Mouse (Mus musculus): ENCODE measurements around the gene Ppp1r27. TPM values are rescaled to one million over a fixed set of nuclear protein-coding genes. Genes with fewer than 3 reads are reported as not detected.

The Ppp1r27 gene
- total RNA-seq, 2 experiments from 2014 or later: 0.67 TPM; not detected in 1

DNA sequence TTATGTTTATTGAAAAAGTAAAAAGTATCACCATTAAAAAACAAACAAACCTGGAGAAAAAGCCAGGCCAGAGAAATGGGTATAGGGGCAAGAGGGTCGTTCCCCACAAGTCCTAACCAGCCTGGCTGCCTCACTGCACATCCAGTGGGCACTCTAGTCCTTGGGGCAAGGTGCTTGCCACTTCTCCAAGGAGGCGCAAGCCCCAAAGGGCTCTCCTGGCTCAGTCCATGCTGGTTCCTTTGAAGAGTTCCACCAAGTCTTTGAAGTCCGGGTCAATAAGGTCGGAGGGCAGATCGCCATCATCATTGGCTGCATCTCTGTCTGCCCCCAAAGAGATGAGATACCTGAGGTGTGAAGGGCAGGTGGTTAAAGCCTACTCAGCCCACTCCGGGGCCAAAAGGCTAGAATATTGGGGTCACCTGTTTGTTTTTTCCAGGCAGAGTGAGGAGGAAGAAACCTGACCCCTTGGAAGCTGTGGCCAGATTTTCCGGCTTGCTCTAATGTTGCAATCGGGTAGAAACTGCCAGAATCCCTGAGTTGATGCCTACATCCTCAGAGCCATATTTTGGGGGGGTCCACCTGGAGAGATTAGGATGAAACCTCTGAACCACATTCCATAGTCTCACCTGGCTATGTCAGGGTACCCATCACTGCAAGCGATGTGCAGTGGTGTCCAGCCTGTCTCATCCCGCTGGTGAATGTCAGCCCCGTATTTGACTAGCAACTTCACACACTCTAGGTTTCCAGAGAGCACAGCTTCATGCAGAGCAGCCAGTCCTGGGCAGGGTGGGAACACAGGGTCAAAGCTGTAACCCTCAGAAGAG is 734 bp downstream of the Ppp1r27 start:
- intact Hi-C loops (cut with DNase I): loop anchor here (2.0 kb wide), 3 partner anchors 21 to 59 kb away; partner anchors contain the start of gene Slc25a10
- DNase-seq: no peak

DNA sequence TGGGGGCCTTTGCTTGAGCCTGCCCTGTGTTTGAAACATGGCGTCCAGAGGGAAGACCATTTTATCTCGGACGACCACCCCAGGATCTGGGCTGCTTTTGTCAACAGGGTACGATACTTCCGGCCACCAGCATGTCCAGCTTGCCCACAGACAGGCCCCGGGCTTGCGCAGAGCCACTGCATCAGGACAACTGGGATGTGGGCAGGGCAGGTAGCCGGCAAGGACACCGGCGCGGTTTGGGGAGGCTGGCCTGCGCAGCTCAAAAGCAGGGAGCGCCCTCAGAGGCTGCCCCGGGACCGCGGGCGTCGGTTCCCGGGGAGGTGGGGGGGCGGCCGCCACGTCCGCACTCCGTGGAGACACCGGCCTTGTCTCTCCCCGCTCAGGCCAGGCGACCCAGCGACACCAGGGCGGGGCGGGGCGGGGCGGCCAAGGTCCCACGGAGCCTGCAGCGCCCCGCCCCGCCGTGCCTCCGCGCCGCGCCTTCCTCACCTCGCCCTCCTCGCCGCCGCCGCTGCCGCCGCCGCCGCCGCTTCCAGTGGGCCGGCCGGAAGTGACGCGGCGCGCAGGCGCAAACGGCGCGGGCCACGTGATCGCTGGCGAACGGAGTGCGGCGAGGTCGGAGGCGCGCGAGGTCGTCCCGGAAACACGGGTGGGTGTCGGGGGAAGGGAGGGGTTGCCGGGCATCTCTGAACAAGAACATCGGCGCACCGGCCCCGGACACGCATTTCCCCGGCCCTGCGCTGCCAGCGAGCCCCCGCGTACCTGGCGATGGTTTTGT is 1.6 kb downstream of the Ppp1r27 start, which contains the start of gene Mcrip1:
Gene Mcrip1 (minus strand): TSS at position 560 of the 778 bp plus-strand sequence.
- peak; percentile 96 to 97 for DNase-seq
- intact Hi-C loops (cut with DNase I): loop anchor here (2.0 kb wide), 1 partner anchor 31 kb away; no protein-coding TSS in a partner anchor

DNA sequence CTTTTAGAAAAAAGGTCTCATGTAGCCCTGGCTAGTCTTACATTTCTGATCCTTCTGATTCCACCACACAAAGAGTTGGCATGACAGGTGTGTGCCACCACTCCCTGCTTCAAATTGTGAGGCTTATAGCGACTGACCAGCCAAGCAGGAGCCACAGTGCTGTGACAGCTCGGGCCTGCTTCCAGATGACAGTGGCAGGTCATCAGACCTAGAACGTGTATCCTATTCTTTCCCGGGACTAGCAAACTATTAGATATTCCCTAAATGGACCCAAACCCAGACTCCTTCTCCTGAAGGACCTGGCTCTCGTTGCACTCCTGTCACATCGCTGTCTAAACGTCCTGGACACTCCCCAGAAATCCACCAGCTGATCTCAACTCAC is 2.2 kb downstream of the Ppp1r27 start:
- intact Hi-C loops (cut with DNase I): loop anchor here (2.0 kb wide), 1 partner anchor 30 kb away; no protein-coding TSS in a partner anchor
- DNase-seq: no peak

DNA sequence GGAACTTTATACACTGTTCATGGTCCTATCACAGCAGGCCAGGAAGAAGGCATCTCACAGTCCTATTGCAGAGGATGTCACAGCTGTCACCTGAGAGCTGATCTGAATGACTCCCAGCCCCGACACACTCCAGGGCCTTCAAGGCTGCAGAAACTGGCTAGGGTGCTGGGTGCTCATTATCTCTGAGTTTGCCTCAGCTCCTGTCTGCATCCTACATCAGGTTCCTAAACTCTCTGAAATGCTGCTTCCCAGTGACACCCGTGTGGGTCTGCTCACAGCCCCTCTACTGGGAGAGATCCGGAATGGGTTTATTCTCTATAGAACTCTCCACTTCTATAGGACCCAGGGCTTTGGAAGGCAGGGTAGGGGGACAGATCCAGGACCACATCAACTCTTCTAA is 2.7 kb downstream of the Ppp1r27 start:
- intact Hi-C loops (cut with DNase I): loop anchor here (2.0 kb wide), 1 partner anchor 29 kb away; no protein-coding TSS in a partner anchor
- no peak for DNase-seq

DNA sequence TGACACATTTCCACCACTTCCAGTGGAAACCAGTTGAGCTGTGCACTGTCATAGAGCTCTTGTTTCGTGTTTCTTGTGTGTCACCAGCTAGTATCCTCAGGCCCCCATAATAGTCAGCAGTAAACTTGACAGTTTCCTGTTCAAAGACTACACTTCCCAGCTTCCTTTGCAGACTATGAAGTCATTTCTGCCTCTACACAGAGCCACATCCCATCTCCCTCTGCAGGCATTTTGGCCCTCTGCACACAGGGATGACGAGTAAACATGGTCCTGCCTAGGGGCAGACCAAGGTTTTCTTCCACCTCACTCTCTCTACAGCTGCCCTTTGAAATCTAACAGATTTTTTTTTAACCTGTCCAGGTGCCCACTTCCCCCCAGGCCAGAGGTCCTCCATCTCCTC is 3.5 kb downstream of the Ppp1r27 start:
- DNase-seq: no peak
- intact Hi-C loops (cut with DNase I): no loop called here

DNA sequence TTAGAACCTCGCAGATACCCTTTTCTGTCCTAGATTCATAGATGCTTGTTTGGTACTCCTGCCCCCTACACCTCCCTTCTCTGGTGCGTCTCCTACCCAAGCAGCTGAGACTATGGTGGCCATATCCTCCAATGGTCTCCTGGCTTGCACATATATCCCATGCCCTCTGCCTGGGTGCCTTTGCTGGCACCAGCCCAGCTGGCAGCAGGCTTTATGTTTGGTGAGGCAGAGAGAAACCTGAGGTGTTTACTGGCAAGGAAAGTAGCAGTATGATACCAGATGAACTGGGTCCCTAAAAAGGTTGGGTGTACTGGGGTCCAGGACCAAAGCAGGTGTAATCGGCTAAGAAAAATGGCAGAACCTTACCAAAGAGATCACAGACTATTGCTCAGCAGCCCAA is 5.0 kb downstream of the Ppp1r27 start:
- DNase-seq: no peak
- intact Hi-C loops (cut with DNase I): no loop called here

DNA sequence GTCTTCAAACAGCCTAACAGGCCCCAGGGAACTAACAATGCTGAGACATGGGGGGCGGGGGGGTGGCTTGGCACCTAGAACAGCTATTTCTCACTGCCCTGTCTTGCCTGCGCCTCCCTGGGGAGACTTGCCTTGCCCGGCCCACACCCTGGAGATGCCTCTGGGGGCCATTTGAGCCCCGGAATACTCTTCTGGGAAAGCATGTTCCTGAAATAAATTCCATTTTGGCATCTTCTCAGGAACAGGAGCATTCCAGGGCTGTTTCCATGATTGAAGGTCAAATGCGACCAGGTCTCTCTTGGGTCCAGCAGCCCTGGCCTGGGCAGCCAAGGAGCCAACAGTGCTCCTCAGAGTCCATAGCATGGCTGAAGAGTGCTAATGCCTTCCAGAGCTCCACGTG is 8.6 kb downstream of the Ppp1r27 start:
- intact Hi-C loops (cut with DNase I): no loop called here
- no peak for DNase-seq

DNA sequence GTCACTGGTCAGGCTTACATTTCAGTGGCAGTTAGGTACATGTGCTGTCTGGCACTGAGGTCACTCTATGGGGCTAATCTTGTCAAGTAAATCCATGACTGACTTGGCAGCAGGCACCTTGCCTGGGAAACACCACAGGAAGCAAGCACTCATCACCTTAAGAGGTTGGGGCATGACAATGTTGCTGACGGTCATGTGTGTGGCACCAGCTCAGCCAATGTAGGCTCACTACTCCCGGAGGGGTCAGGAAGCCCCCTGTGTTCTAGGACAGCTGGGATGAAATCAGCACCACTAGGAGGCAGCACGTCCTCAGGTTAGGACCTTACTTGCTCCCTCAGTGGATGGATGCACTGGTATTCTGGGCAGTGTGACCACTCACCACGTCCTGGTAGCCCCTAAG is 9.0 kb downstream of the Ppp1r27 start:
- DNase-seq: peak; percentile 41 to 55
- intact Hi-C loops (cut with DNase I): no loop called here

DNA sequence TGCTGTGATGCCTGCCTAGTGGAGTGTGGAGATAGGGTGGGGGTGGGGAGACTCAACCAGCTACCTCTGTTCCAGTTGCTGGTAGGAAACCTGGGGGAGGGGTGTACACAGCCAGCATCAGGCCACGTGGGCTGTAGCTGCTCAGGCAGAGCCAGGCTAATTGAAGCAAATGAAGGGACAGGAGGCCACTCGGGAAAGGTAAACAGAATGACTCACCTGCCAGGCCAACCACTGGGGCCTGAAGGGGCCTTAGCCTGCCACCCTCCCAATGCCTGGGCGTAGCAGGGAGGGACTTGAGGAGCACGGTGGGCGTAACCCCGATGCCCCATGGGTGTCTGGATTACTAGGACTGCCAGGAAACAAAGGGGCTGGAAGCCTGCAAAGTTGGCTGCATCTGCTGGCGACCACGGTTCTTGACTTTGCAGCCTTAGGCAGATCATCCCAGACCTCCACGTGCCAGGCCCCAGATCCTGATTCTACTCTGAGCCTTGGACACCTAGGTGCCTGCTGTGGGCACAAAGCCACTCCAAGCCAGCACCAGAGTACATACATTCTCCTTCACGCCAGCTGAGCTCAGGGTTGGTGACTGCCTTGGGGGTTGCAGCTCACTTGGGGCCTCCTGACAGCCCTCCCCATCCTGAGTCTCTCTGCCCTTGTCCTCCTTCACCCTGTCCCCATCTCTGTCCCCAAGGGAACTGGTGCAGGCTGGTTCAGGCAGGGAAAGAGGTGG is 11.5 kb downstream of the Ppp1r27 start:
- DNase-seq: no peak
- intact Hi-C loops (cut with DNase I): no loop called here

DNA sequence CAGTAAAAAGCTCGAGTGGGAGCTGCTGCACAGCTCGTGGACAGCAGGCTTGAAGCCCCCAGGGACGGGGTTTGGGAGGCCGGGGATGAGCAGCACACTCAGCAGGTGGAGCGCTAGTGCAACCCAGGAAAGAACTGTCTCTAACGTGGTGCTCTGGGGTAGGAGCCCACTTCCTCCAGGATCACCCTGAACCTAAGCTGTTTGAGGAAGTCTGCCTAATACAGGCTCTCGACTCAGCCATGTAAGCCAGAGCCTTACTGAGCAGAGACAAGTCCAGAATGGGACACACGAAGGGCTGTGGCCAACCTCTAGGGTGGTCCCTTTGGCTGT is 12.0 kb downstream of the Ppp1r27 start:
- DNase-seq: no peak
- intact Hi-C loops (cut with DNase I): no loop called here

DNA sequence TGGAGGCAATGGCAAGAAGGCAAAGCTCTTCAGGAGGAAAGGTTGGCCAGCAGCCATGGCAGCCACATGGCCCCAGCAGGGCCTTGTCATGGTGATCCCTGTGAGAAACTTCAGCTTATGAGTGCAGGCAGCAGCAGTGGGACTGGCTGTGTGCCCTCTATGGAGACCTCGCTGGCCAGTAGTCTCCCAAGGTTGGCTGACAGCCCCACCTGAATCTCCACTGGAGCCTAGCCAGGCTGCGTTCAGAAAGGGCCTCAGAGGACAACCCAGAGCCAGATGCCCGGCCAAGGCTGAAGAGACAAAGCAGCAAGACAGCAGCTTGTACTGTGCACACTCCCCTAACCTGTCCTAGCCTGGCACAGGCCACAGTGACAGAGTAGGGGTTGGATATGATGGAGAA is 12.4 kb downstream of the Ppp1r27 start:
- intact Hi-C loops (cut with DNase I): no loop called here
- DNase-seq: peak; percentile 66 to 80

DNA sequence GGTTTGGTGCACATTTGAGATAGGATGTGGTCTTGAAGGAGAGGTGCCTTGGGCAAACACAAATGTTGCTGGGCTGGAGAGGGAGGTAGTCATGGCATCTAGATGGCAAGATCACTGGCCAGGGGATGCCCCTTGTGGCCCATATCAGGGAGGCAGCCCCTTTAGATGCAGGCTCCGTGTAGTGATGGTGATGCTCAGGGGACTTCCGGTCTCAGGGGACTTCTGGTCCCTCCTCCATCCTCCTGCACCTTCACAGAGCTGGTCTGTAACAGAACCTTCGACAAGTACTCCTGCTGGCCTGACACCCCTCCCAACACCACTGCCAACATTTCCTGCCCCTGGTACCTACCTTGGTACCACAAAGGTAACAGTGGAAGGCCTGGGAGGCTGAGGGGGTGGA is 15.1 kb downstream of the Ppp1r27 start:
- DNase-seq: no peak
- intact Hi-C loops (cut with DNase I): no loop called here

DNA sequence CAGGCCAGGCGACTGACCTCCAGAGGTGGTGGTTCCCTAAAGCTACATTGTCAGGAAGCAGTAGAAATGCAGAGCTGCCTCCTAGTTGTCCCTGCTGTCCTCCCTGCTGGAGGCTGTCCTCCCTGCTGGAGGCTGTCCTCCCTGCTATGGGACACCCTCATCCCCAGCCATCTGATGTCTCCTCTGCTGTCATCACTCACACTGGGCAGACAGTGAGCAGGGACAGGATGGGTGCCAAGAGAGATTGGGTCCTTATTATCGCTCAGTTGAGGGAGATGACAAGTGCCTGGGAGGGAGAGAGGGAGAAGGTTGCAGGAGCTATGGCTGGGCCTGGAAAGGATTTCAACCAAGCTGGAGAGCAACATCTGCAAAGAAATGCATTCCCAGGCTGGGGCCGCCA is 15.8 kb downstream of the Ppp1r27 start:
- intact Hi-C loops (cut with DNase I): no loop called here
- no peak for DNase-seq

DNA sequence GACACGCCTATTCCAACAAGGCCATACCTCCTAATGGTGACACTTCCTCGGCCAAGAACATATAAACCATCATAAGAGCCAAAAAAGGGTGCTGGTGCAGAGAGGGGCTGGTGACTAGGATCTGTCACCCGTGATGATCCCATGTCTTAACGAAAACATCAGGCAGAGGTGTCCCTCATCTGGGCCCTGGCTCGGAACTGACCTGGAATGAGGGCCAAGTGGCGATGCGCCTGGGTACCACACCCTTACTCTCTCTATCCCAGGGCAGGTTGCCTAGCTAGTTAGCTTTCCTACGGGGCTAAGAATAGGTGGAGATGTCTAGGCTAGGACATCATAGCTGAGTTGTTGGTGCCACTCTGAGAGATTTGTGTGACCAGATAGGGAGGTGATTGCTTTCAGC is 16.8 kb downstream of the Ppp1r27 start:
- DNase-seq: no peak
- intact Hi-C loops (cut with DNase I): no loop called here

DNA sequence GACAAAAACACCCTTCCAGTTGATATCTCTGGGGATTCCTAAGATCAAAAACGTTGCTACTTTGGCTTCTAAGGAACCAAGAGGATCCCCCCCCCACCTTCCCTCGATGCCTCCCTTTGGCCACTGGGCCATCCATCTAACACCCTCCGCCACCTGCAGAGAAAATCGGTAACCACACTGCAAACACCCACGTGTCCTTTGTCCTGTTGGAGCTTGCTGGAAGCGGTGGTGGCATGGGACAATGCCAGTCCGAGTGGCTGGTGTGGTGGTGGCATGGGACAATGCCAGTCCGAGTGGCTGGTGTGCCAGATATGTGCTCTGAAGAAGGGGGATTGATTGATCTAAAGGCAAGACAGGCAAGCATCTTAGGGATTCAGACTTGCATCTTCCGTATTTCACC is 19.3 kb downstream of the Ppp1r27 start:
- intact Hi-C loops (cut with DNase I): no loop called here
- DNase-seq: no peak

DNA sequence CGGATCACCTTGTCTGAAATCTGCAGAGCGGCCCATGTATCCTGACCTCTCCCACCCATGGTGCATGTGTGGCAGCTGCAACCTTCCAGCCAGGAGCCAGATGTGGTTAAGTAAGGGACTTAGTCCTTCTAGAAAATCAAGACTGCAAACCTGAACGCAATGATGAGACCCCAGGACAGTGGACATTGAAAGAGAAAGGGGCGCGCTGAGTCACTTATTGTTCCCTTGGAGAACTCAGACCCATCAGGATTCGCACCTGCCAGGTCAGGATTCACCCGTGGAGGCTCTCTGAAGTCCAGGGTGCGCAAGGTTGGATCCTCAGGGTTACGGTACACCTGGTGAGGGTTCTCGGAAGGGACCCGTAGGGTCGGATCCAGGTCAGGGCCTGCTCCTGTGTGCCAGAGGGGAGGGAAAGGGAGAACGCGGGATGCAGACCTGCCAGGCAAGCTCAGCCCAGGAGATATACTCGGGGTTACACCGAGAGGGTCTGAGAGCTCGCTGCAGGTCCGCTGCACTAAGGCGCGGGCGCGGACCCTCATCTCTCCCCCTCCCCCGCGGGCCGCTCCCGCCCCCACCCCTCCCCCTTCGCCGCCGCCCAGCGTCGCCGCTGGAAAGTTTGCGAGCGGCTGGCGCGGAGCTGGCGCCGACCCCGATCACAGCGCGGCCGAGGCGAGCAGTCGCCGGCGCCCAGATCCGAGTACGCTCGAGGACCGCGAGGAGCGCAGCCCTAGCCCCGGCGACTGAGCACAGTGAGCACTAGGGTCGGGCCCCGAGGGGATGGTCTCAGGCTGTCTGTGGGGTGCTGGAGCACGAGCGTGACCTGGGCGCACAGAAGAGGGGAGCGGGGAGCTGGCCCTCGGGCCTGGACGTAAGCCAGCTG is 20.6 kb downstream of the Ppp1r27 start, which contains the start of gene Gcgr:
Gene Gcgr (plus strand): TSS at position 615 of the 880 bp plus-strand sequence.
- intact Hi-C loops (cut with DNase I): no loop called here
- no peak for DNase-seq

DNA sequence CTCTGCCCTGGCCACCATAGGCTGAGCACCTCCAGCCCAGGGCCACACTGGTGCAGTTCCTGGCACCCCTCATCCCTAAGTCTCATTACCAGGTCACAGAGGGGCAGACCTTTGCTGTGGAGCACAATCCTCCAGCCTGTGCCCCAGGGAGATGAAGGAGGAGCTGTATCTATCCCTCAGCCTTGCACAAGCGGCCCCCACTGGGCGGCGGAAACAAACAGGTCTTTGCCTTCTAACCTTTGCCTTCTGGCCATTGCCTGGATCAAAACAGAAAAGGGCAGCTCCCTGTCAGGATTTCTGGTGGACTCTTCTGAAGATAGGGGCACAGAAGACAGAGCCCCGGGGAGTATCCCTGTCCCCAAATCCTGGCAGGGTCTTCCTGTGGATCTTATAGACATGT is 22.0 kb downstream of the Ppp1r27 start:
- DNase-seq: no peak
- intact Hi-C loops (cut with DNase I): no loop called here

DNA sequence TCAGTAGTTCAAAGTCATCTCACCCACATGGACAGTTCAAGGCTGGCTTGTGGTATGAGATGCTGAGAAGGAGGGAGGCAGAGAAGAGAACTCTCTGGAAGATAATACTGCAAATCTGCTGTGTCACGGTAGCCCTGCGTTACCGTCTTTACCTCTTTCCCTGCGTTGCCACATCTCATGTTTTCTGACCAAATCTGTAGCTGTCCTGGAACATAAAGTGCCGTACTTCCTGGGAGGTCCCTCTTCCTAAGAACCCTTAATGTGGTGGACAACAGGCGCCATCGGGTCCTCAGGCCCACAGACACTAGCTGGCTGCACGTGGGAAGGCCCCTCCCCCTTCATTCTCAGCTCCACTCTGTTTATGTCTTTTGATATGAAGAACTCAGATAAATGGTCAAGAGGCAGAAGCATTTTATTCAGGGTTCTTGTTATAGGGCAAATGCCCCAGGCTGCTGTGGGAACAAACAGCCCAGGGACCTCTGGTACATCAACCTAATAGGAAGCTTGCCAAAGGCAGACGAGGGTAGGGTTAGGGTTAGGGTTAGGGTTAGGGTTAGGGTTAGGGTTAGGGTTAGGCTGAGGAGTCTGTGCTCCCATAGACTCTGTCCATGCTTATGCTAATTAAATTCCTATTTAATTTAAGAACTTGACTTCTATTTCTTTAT is 23.1 kb downstream of the Ppp1r27 start:
- DNase-seq: no peak
- intact Hi-C loops (cut with DNase I): no loop called here

DNA sequence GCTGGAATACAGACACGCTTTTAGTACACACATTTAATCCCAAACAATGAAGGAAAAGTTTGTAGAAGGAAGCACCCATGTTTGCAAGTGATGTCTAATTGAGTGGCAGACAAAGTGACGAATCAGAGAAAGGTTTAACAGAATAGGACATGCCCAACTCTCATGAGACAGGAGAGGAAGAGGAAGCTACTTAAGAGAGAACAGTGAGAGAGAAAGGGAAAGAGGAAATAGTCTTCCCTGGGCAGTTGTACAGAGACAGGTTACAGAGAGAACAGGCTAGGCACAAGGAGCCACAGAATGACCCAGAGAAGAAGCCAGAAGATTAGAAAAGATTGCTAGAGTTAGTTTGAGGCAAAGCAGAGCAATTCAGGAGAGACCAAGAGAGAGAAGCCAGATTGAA is 25.0 kb downstream of the Ppp1r27 start:
- no peak for DNase-seq
- intact Hi-C loops (cut with DNase I): no loop called here

DNA sequence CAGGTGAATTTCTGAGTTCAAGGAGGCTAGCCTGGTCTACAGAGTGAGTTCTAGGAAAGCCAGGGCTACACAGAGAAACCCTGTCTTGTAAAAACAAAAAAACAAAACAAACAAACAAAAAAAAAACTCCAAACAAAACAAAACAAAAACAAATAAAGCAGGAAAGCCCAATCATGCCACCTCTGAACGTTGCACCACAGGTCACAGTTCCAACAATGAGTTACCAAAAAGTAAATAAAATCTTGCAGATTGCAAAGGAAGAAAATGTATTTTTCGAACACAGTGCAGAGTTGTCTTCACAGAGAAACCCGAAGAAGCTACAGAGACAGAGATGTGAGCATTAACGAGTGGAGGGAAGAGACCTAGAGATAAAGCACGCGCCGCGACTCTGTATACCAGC is 28.4 kb downstream of the Ppp1r27 start:
- DNase-seq: no peak
- intact Hi-C loops (cut with DNase I): no loop called here
